Mouse (Mus musculus) hematopoietic multipotent progenitor cell, adult 10-12 weeks (in vitro differentiated cells): ENCODE data around the gene Tbl2. TPM values are rescaled to one million over a fixed set of nuclear protein-coding genes. Genes with fewer than 3 reads are reported as not detected.

Experiments used
- polyA plus RNA-seq: library from polyadenylated mRNA; stranded (reverse); fragments of >175 nt; gene quantifications from 2 replicates; pipeline ENCODE4 v1.2.3, GENCODE M21; 2012; ENCODE audit warnings: low replicate concordance

Gene Tbl2
- 12.4 and 13.0 TPM in 2 replicates for polyA plus RNA-seq

GRCm38 (mm10) chr5:135149053-135149819 lies at the start of gene Tbl2:
Tbl2 (plus strand) TSS chr5:135149657.

DNA sequence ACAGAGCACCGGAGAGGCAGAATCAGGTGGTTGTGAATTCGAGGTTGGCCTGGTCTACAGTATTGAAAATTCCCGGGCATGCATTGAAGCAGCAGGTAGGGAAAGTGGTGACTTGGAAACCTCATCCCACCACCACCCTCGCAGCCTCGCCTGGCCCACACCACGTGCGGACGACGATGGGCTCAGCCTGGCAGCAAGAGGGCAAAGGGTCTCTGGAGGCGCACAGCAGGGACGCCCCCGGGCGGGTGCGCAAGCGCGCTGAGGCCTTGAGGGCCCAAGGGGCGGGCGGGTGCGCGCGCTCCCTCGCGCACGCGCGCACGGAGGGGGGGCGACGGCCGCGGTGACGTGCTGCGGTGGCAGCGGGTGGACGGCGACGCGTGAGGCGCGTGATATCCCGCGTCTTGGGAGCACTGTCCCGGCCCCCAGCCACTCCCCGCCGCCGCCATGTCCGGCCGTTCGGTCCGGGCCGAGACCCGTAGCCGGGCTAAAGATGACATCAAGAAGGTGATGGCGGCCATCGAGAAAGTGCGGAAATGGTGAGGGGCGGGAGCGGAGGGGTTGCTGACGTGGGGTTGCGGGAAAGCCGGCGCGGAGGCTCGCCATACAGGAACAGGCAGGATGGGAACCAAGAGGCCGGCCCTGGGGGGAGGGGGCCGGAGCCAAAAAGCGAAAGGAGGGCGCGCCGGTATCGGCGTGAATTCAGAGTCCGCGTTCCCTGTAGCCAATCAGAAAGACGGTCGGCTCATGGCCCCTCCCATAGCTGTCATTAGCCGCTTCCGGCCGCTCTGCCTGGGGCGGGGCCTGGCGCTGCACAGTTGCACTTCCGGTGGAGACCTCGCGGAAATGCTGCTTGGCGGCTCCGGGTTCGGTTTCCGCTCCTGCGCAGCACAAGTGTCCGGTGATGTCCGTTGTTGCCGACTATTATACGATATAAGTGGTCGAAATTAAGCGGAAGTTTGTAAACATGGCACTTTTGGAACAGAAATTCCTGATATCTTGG lies 18.9 kb downstream of the Tbl2 start, which contains the start of gene Bcl7b:
Gene Bcl7b, plus strand, starts transcription at position 221 of the 1,000 bp plus-strand sequence.

DNA sequence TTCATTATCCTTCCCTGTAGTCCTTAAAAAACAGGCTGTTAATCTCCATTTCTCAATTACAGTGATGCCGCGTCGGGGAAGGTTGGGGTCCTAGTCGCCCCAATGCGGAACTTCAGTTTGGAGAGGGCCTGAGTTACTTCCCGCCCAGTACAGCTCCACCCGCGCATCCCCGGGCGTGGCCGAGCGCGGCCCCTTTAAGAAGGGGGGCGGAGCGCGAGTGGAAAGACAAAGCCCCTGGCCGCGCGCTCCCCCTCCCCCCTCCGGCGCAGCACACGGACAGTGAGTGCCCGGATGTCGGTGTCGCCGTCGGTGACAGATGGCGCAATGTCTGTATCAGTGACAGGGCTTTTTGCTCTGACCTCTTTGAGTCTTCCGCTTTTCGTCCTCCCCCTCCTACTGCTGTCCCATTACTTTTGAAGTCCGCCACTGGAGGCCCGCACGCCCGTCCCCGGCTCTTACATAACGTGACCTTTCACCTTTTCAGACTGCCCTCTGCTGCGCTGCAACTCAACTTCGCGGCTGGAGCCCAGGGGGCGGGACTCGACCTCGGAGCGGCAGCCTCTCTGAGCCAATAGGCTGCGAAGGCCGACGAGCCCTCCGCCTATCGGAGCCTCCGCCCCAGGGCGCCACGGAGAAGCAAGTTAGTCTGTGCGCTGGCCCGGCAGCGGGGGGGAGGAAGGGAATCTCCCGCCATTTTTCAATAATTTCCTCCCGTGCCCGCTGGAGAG lies 37.3 kb downstream of the Tbl2 start, which contains the start of gene Baz1b:
Gene Baz1b, plus strand, starts transcription at position 644 of the 728 bp plus-strand sequence.

Other genes with a start within 250 kb of the Tbl2 start
- gene Tmem270, start 242.9 kb upstream of the Tbl2 start, polyA plus RNA-seq: 0.17 TPM in 1 of 2 replicates, not detected in the other
- 0.22 and 6.3 TPM in 2 replicates for gene Cldn13, start 234.1 kb upstream of the Tbl2 start, polyA plus RNA-seq
- 6.5 and 12.7 TPM in 2 replicates for gene Mettl27, start 217.3 kb upstream of the Tbl2 start, polyA plus RNA-seq
- gene Cldn4, start 202.7 kb upstream of the Tbl2 start, polyA plus RNA-seq: 0.14 and 0.28 TPM in 2 replicates
- gene Cldn3, start 163.4 kb upstream of the Tbl2 start, polyA plus RNA-seq: 0.28 TPM in 1 of 2 replicates, not detected in the other
- 30.3 and 38.4 TPM in 2 replicates for gene Abhd11, start 140.5 kb upstream of the Tbl2 start, polyA plus RNA-seq
- gene Stx1a, start 126.2 kb upstream of the Tbl2 start, polyA plus RNA-seq: 11.2 and 13.3 TPM in 2 replicates
- 47.4 and 79.2 TPM in 2 replicates for gene Dnajc30, start 85.5 kb upstream of the Tbl2 start, polyA plus RNA-seq
- gene Bud23, start 84.7 kb upstream of the Tbl2 start, polyA plus RNA-seq: 79.7 and 101 TPM in 2 replicates
- 0.68 and 2.2 TPM in 2 replicates for gene Vps37d, start 71.4 kb upstream of the Tbl2 start, polyA plus RNA-seq
- 0.27 and 0.42 TPM in 2 replicates for gene Mlxipl, start 59.8 kb upstream of the Tbl2 start, polyA plus RNA-seq
- gene Bcl7b, start 18.6 kb downstream of the Tbl2 start, polyA plus RNA-seq: 75.1 and 83.6 TPM in 2 replicates
- gene Baz1b, start 37.6 kb downstream of the Tbl2 start, polyA plus RNA-seq: 29.3 and 48.8 TPM in 2 replicates
- gene Fzd9, start 101.6 kb downstream of the Tbl2 start, polyA plus RNA-seq: 0.45 and 0.48 TPM in 2 replicates
- not detected in 2 replicates for gene Fkbp6, start 200.4 kb downstream of the Tbl2 start, polyA plus RNA-seq
- gene Trim50, start 203.6 kb downstream of the Tbl2 start, polyA plus RNA-seq: not detected in 2 replicates
- gene Nsun5, start 220.3 kb downstream of the Tbl2 start, polyA plus RNA-seq: 13.6 and 17.8 TPM in 2 replicates
- gene Pom121, start 244.9 kb downstream of the Tbl2 start, polyA plus RNA-seq: 84.1 and 88.5 TPM in 2 replicates